Mouse (Mus musculus) brain, adult 10 weeks (tissue): ENCODE data around the gene Gm498. TPM values are rescaled to one million over a fixed set of nuclear protein-coding genes. Genes with fewer than 3 reads are reported as not detected.

Experiments used
- polyA plus RNA-seq: library from polyadenylated mRNA; stranded (reverse); fragments of 350-450 nt; fragmentation: Illumina TruSeq; extraction: RNeasy Lipid Tissue Mini Kit (QIAGEN cat#74804); gene quantifications from one replicate; pipeline ENCODE4 v1.2.3, GENCODE M21; 2015; ENCODE audit warnings: low read depth, low replicate concordance

Gene Gm498
- not detected for polyA plus RNA-seq

DNA sequence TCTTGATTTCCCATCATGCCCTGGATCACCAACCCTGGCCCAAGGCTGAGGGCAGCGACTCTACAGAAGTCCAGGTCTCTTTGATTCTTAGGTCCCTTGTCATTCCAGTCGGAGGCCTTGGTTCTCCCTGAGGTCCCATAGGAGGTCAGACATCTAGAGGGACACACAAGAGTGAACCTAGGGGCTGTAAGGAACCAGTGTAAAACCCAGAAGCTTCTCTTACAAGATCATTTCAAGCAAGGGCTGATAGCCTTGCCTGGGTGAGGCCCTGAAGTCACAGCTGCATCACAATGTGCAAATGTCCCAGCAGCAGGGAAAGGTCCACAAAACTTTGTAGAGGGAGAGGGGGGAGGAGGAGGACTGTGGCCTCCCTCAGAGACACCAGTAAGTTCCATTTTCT, at the start of gene Gm498:
Gene Gm498 (plus strand): TSS at position 301 of the 400 bp plus-strand sequence.

DNA sequence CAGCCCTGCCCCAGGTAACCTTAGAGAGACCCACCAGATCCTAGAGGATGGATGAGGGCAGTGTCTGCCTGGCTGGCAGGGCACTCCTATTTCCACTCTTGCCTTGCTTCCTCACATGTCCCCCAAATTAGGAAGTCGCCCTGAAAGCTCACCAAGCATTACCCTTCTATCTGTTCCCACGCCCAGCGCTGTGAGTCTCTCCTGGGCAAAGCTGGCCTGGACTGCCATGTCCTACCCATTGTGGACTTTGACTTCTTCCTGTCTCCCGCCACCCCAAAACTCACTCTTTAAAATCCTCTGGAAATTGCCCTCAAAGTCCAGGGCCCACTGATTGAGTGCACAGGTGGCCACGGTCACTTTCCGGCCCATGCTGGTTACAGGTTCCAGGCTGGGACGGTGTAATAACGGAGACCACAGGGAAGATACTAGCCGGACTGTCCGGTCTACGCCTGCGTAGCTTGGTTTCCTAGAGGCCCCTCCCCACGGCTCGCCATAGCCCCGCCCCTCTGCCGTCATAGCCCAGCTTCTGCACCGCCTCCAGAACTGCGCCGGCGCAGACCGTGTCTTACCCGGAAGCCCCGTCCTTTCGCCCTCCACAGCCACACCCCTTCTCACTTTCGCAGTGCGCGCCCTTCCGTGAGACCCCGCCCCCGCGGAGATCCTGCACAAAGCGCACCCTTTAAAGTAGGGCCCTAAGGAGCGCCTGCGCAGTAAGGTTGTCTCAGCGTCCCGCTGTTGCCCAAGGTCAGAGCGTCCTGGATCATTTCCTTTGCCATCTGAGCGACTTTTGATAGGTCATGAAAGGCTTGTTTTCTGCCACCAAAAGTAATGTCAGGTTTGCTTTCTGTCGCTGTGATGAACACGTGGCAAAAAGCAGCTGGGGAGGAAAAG, 44.0 kb upstream of the Gm498 start, which contains the start of the genes Nadsyn1 and Dhcr7:
Gene Nadsyn1 (minus strand): TSS at position 475 of the 891 bp plus-strand sequence.
Gene Dhcr7 (plus strand): TSS at position 771 of the 891 bp plus-strand sequence.

Other genes starting within 250 kb of the Gm498 start
- not detected for gene Tnfrsf26, start 238.1 kb upstream of the Gm498 start, polyA plus RNA-seq
- 1.9 TPM for gene Tnfrsf22, start 217.2 kb upstream of the Gm498 start, polyA plus RNA-seq
- 1.4 TPM for gene Tnfrsf23, start 181.0 kb upstream of the Gm498 start, polyA plus RNA-seq
- gene Osbpl5, start 109.9 kb upstream of the Gm498 start, polyA plus RNA-seq: 22.6 TPM
- gene Mrgprg, start 99.8 kb upstream of the Gm498 start, polyA plus RNA-seq: not detected
- 7.3 TPM for gene Mrgpre, start 82.3 kb upstream of the Gm498 start, polyA plus RNA-seq
- gene Nadsyn1, start 44.0 kb upstream of the Gm498 start, polyA plus RNA-seq: 5.7 TPM
- gene Dhcr7, start 43.7 kb upstream of the Gm498 start, polyA plus RNA-seq: 28.8 TPM
- 50.7 TPM for gene Shank2, start 135.1 kb downstream of the Gm498 start, polyA plus RNA-seq